Mouse (Mus musculus): ENCODE data around the gene Olfr561. TPM values are rescaled to one million over a fixed set of nuclear protein-coding genes. Genes with fewer than 3 reads are reported as not detected.

The Olfr561 gene
- polyA plus RNA-seq (2015; fragmentation: Illumina TruSeq; extraction: RNeasy Lipid Tissue Mini Kit (QIAGEN cat#74804); ENCODE audit: insufficient read depth, low read depth, low replicate concordance), result not detected

DNA sequence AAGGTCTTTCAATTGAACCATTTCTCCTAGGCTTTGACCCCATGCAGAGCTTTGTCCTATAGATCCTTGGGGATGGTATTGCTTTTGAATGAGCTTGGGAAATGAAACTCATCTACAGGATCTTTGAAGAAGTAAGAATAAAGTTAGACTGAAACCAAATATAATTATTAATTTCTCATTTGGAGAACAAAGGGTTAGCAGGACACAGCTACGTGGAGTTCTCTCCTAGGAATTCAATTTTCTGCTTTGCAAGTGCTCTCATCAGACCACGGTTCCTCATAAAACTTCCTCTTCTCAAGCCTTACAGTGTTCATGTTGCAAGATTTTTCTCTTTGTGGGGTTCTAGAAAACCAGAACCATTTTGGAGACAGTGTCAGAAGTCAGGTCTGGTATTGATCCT is at the start of gene Olfr561:
Gene Olfr561 (plus strand): TSS at position 301 of the 400 bp plus-strand sequence.

DNA sequence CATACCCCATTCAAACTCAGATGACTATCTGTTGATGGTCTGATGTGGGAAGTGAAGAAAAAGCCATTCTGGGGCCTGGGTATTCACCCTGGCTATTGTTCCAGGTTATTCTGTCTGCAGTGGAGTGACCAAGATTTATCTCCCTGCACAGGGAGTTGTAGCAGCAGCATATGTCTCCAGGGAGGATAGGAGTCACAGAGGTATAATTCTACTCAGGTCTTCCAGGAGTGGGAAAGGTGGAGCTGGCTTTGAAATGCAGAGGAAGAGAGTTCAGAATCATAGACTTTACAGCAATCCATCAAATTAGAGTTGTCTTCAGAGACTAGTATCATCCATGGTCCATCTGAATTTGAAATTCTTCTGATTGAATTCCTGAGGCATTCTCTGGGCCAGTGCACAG is 43.6 kb upstream of the Olfr561 start, which contains the start of gene Olfr559:
Gene Olfr559 (minus strand): TSS at position 101 of the 400 bp plus-strand sequence.

DNA sequence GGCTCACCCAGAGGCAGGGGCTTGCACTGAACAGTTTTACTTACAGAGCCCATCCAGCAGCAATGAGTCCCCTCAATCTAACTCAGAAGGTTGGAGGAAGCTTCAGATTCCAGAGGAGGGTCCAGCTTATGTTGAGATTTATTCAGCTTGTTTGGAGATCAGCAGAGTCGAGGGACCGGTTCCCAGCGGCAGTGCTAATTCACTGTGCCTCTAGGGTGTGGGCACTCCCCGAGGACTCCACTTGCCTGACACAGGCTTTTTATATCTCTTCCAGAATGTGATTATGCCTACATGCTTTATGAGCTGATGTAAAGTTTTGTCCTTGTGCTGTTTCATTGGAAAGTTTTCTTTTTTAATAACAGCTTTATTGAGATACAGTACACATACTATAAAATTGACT is 11.8 kb upstream of the Olfr561 start, which contains the start of the genes Olfr560 and Olfr78:
Gene Olfr560 (minus strand): TSS at position 101 of the 400 bp plus-strand sequence.
Gene Olfr78 (minus strand): TSS at position 206 of the 400 bp plus-strand sequence.

DNA sequence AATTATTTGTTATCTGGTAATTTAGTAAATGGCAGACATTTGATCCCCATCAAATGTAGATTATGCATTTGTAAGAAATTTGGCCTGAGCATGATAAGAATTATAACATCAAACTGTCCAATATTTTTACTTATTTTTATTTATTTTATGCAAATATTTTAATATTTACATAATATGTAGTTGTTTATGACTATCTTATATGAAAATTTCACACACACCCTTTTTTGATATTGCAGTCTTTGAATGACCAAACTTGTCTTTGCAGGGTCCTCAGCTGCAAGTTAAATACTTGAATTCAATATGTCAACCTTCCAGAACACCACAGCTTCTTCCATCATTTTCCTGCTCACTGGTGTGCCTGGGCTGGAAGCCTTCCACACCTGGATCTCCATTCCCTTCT is 32.2 kb downstream of the Olfr561 start, which contains the start of gene Olfr564:
Gene Olfr564 (plus strand): TSS at position 301 of the 400 bp plus-strand sequence.

Other genes starting within 250 kb of the Olfr561 start
- not detected for gene Olfr547, start 236.5 kb upstream of the Olfr561 start, polyA plus RNA-seq (2015; fragmentation: Illumina TruSeq; extraction: RNeasy Lipid Tissue Mini Kit (QIAGEN cat#74804); ENCODE audit: insufficient read depth, low read depth, low replicate concordance)
- gene Olfr548-ps1, start 230.3 kb upstream of the Olfr561 start, polyA plus RNA-seq (2015; fragmentation: Illumina TruSeq; extraction: RNeasy Lipid Tissue Mini Kit (QIAGEN cat#74804); ENCODE audit: insufficient read depth, low read depth, low replicate concordance), result not detected
- gene Olfr549, start 221.4 kb upstream of the Olfr561 start, polyA plus RNA-seq (2015; fragmentation: Illumina TruSeq; extraction: RNeasy Lipid Tissue Mini Kit (QIAGEN cat#74804); ENCODE audit: insufficient read depth, low read depth, low replicate concordance), result not detected
- gene Trim21, start 205.7 kb upstream of the Olfr561 start, polyA plus RNA-seq (2015; fragmentation: Illumina TruSeq; extraction: RNeasy Lipid Tissue Mini Kit (QIAGEN cat#74804); ENCODE audit: insufficient read depth, low read depth, low replicate concordance), result 3.7 TPM
- not detected for gene Olfr550, start 199.8 kb upstream of the Olfr561 start, polyA plus RNA-seq (2015; fragmentation: Illumina TruSeq; extraction: RNeasy Lipid Tissue Mini Kit (QIAGEN cat#74804); ENCODE audit: insufficient read depth, low read depth, low replicate concordance)
- not detected for gene Olfr551, start 179.3 kb upstream of the Olfr561 start, polyA plus RNA-seq (2015; fragmentation: Illumina TruSeq; extraction: RNeasy Lipid Tissue Mini Kit (QIAGEN cat#74804); ENCODE audit: insufficient read depth, low read depth, low replicate concordance)
- not detected for gene Olfr552, start 173.5 kb upstream of the Olfr561 start, polyA plus RNA-seq (2015; fragmentation: Illumina TruSeq; extraction: RNeasy Lipid Tissue Mini Kit (QIAGEN cat#74804); ENCODE audit: insufficient read depth, low read depth, low replicate concordance)
- not detected for gene Olfr553, start 153.0 kb upstream of the Olfr561 start, polyA plus RNA-seq (2015; fragmentation: Illumina TruSeq; extraction: RNeasy Lipid Tissue Mini Kit (QIAGEN cat#74804); ENCODE audit: insufficient read depth, low read depth, low replicate concordance)
- gene Olfr554, start 132.8 kb upstream of the Olfr561 start, polyA plus RNA-seq (2015; fragmentation: Illumina TruSeq; extraction: RNeasy Lipid Tissue Mini Kit (QIAGEN cat#74804); ENCODE audit: insufficient read depth, low read depth, low replicate concordance), result not detected
- not detected for gene Olfr555, start 112.4 kb upstream of the Olfr561 start, polyA plus RNA-seq (2015; fragmentation: Illumina TruSeq; extraction: RNeasy Lipid Tissue Mini Kit (QIAGEN cat#74804); ENCODE audit: insufficient read depth, low read depth, low replicate concordance)
- not detected for gene Olfr556, start 106.3 kb upstream of the Olfr561 start, polyA plus RNA-seq (2015; fragmentation: Illumina TruSeq; extraction: RNeasy Lipid Tissue Mini Kit (QIAGEN cat#74804); ENCODE audit: insufficient read depth, low read depth, low replicate concordance)
- gene Trim68, start 83.9 kb upstream of the Olfr561 start, polyA plus RNA-seq (2015; fragmentation: Illumina TruSeq; extraction: RNeasy Lipid Tissue Mini Kit (QIAGEN cat#74804); ENCODE audit: insufficient read depth, low read depth, low replicate concordance), result 4.4 TPM
- not detected for gene Olfr557, start 75.3 kb upstream of the Olfr561 start, polyA plus RNA-seq (2015; fragmentation: Illumina TruSeq; extraction: RNeasy Lipid Tissue Mini Kit (QIAGEN cat#74804); ENCODE audit: insufficient read depth, low read depth, low replicate concordance)
- 0.44 TPM for gene Olfr558, start 69.0 kb upstream of the Olfr561 start, polyA plus RNA-seq (2015; fragmentation: Illumina TruSeq; extraction: RNeasy Lipid Tissue Mini Kit (QIAGEN cat#74804); ENCODE audit: insufficient read depth, low read depth, low replicate concordance)
- gene Olfr33, start 52.2 kb upstream of the Olfr561 start, polyA plus RNA-seq (2015; fragmentation: Illumina TruSeq; extraction: RNeasy Lipid Tissue Mini Kit (QIAGEN cat#74804); ENCODE audit: insufficient read depth, low read depth, low replicate concordance), result not detected
- gene Olfr559, start 43.7 kb upstream of the Olfr561 start, polyA plus RNA-seq (2015; fragmentation: Illumina TruSeq; extraction: RNeasy Lipid Tissue Mini Kit (QIAGEN cat#74804); ENCODE audit: insufficient read depth, low read depth, low replicate concordance), result not detected
- gene Olfr560, start 11.9 kb upstream of the Olfr561 start, polyA plus RNA-seq (2015; fragmentation: Illumina TruSeq; extraction: RNeasy Lipid Tissue Mini Kit (QIAGEN cat#74804); ENCODE audit: insufficient read depth, low read depth, low replicate concordance), result not detected
- 2.1 TPM for gene Olfr78, start 11.8 kb upstream of the Olfr561 start, polyA plus RNA-seq (2015; fragmentation: Illumina TruSeq; extraction: RNeasy Lipid Tissue Mini Kit (QIAGEN cat#74804); ENCODE audit: insufficient read depth, low read depth, low replicate concordance)
- gene Olfr564, start 32.3 kb downstream of the Olfr561 start, polyA plus RNA-seq (2015; fragmentation: Illumina TruSeq; extraction: RNeasy Lipid Tissue Mini Kit (QIAGEN cat#74804); ENCODE audit: insufficient read depth, low read depth, low replicate concordance), result not detected
- not detected for gene Olfr566, start 87.5 kb downstream of the Olfr561 start, polyA plus RNA-seq (2015; fragmentation: Illumina TruSeq; extraction: RNeasy Lipid Tissue Mini Kit (QIAGEN cat#74804); ENCODE audit: insufficient read depth, low read depth, low replicate concordance)
- gene Olfr568, start 105.9 kb downstream of the Olfr561 start, polyA plus RNA-seq (2015; fragmentation: Illumina TruSeq; extraction: RNeasy Lipid Tissue Mini Kit (QIAGEN cat#74804); ENCODE audit: insufficient read depth, low read depth, low replicate concordance), result not detected
- gene Olfr569, start 119.7 kb downstream of the Olfr561 start, polyA plus RNA-seq (2015; fragmentation: Illumina TruSeq; extraction: RNeasy Lipid Tissue Mini Kit (QIAGEN cat#74804); ENCODE audit: insufficient read depth, low read depth, low replicate concordance), result not detected
- not detected for gene Olfr570, start 123.4 kb downstream of the Olfr561 start, polyA plus RNA-seq (2015; fragmentation: Illumina TruSeq; extraction: RNeasy Lipid Tissue Mini Kit (QIAGEN cat#74804); ENCODE audit: insufficient read depth, low read depth, low replicate concordance)
- not detected for gene Olfr571, start 146.3 kb downstream of the Olfr561 start, polyA plus RNA-seq (2015; fragmentation: Illumina TruSeq; extraction: RNeasy Lipid Tissue Mini Kit (QIAGEN cat#74804); ENCODE audit: insufficient read depth, low read depth, low replicate concordance)
- gene Olfr572, start 153.2 kb downstream of the Olfr561 start, polyA plus RNA-seq (2015; fragmentation: Illumina TruSeq; extraction: RNeasy Lipid Tissue Mini Kit (QIAGEN cat#74804); ENCODE audit: insufficient read depth, low read depth, low replicate concordance), result not detected
- not detected for gene Olfr573-ps1, start 171.4 kb downstream of the Olfr561 start, polyA plus RNA-seq (2015; fragmentation: Illumina TruSeq; extraction: RNeasy Lipid Tissue Mini Kit (QIAGEN cat#74804); ENCODE audit: insufficient read depth, low read depth, low replicate concordance)
- gene Olfr574, start 177.2 kb downstream of the Olfr561 start, polyA plus RNA-seq (2015; fragmentation: Illumina TruSeq; extraction: RNeasy Lipid Tissue Mini Kit (QIAGEN cat#74804); ENCODE audit: insufficient read depth, low read depth, low replicate concordance), result not detected
- gene Olfr575, start 187.6 kb downstream of the Olfr561 start, polyA plus RNA-seq (2015; fragmentation: Illumina TruSeq; extraction: RNeasy Lipid Tissue Mini Kit (QIAGEN cat#74804); ENCODE audit: insufficient read depth, low read depth, low replicate concordance), result not detected
- gene Olfr576, start 191.4 kb downstream of the Olfr561 start, polyA plus RNA-seq (2015; fragmentation: Illumina TruSeq; extraction: RNeasy Lipid Tissue Mini Kit (QIAGEN cat#74804); ENCODE audit: insufficient read depth, low read depth, low replicate concordance), result not detected
- gene Olfr577, start 204.7 kb downstream of the Olfr561 start, polyA plus RNA-seq (2015; fragmentation: Illumina TruSeq; extraction: RNeasy Lipid Tissue Mini Kit (QIAGEN cat#74804); ENCODE audit: insufficient read depth, low read depth, low replicate concordance), result not detected
- gene Olfr578, start 218.1 kb downstream of the Olfr561 start, polyA plus RNA-seq (2015; fragmentation: Illumina TruSeq; extraction: RNeasy Lipid Tissue Mini Kit (QIAGEN cat#74804); ENCODE audit: insufficient read depth, low read depth, low replicate concordance), result not detected